Mouse (Mus musculus): ENCODE measurements around the gene Mxd4. TPM values are rescaled to one million over a fixed set of nuclear protein-coding genes. Genes with fewer than 3 reads are reported as not detected.

The Mxd4 gene
- total RNA-seq, 4 experiments from 2014 or later: 17.0 to 30.9 (median 24.8) TPM

DNA sequence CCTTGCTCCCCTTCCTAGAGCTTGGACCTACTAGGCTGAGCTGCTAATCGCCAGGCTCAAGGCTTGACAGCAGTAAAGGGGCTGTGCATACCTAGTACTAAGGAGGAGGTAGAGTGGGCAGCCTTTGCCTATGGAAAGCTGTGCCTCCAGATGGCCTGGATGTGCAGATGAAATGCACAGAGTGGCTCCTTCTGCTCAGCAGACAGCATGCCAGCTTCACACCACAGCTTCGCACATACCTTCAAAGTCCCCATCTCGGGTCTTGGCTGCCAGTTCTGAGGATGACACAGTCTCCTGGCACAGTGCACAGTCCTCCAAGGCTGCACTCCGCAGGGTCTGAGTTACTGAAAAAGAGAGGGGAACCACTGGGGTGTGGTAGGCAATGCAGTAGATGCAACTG lies 9.7 kb upstream of the Mxd4 start:
- DNase-seq (ENCODE audit: low spot score in 2 of 2): no peak

DNA sequence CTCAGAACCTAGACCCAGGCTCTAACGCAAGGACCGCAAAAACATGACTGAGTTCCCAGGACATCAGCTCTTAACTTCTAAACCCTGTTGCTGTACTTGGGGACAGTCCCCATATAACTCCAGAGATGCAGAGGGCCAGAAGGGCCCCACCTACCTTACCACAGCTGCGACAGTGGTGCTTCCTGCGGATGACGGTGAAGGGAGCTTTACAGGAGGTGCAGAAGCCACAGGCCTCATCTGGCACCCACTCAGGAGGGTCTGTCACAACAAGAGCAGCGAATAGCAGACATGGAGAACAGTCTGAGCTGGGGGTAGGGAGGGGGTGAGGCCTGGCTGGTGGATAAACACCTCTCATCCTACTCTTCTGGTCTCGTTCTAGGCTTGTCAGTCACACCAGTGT lies 8.9 kb upstream of the Mxd4 start:
- DNase-seq (ENCODE audit: low spot score in 2 of 2): no peak

DNA sequence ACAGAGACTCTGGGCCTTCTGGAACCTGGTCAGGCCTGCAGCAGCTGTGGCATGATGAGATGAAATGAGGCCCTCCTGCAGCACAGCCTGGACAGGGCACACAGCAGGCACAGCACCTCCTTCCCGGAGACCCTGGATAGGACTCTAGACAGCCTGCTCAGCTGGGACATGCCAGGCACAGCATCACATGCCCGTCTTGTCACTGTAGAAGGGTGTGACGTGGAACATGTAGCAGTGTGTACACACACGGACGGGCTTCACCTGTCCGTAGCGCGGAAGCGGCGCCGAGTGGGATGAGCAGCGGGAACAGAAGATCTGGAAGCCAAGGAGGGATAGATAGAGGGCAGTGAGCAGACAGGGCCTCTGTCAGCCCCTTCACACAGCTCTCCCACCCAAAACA lies 8.3 kb upstream of the Mxd4 start:
- DNase-seq (ENCODE audit: low spot score in 2 of 2): no peak

GRCm38 (mm10) chr5:34194975-34195662 lies 7.6 kb upstream of the Mxd4 start:
- DNase-seq (ENCODE audit: low spot score in 2 of 2): no peak

DNA sequence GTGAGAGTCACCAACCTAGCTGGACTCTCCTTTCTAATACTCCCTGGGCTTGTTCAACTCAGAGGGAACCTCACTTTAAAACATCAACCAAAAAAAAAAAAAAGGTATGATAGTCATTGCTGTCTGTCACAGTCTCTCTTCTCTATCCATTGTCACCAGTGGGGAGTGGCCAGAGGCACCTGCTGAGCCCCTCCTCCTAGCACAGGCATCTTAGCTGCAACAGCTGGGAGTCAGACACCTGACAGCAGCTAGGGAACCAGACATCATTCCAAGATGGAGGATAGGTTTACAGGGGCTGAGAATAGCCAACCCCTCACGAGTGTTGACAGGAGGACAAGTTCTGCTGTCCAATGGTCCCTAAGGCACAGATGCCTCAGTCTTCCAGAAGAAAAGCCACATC lies 6.9 kb upstream of the Mxd4 start:
- no peak for DNase-seq (ENCODE audit: low spot score in 2 of 2)

DNA sequence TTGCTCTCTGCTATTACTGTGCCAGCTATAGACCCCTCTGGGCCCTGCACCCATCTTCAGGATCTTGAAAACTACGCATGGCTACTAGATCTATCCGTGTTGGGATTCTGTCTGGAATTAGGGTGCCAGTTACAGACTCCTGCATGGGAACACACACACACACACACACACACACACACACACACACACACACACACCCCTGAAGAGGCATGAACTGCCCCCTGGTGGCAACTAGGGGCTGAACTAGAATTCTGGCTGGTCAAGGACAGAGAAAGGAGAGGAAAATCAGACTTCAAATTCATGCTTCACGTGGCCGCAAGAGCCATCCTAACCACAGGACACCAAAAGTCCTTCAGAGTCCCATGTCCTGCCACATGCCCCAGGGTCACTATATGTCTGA lies 4.3 kb upstream of the Mxd4 start:
- DNase-seq (ENCODE audit: low spot score in 2 of 2): no peak

- no peak for DNase-seq (ENCODE audit: low spot score in 2 of 2)
These were observed 3.5 kb upstream of the Mxd4 start for GRCm38 (mm10) chr5:34191021-34191420.

DNA sequence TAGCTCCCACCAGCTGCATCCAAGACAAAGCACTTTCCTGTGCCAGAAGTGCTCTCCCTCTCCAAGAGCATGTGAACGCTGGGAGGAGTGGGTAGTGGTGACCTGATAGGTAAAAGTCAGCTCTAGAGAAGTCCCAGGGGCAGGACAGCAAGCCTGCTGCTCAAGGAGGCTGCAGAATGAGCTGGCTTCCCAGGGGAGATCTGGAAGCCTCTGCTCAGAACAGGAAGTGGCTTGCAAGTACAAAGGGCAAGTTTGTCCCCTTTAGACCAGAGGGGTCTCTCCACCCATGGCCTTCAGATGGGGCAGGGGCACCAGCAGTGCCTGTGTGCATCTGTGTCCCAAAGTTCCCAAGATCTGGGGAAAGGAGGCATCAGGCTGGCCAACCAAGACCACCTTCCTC lies 2.0 kb upstream of the Mxd4 start:
- DNase-seq (ENCODE audit: low spot score in 2 of 2): no peak

- DNase-seq (ENCODE audit: low spot score in 2 of 2): no peak
These were observed 1.3 kb upstream of the Mxd4 start for GRCm38 (mm10) chr5:34188856-34189255.

- peak in 1 of 2 experiments; percentile 47 for DNase-seq (ENCODE audit: low spot score in 2 of 2)
These were observed 544 bp downstream of the Mxd4 start for GRCm38 (mm10) chr5:34186961-34187391.

- DNase-seq (ENCODE audit: low spot score in 2 of 2): peak in 1 of 2 experiments; percentile 15
These were observed 1.1 kb downstream of the Mxd4 start for GRCm38 (mm10) chr5:34186391-34186790.

DNA sequence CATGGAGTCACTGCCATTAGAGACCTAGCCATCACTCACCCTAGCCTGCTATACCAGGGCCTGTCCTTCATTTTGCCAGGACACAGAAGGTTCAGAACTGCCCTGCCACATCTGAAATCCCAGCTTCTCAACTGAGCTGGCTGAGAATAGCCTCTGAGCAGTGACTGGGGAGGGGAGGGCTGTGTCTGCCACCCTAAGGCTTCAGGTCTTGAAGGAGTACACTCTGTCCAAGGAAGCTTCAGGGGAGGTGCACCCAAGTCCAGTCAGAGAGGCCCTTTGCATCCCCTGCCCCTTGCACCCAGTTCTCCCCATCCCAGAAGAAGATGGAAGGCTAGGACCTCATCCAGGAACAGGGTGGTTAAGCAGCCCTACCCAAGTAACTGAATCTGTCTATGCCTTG lies 1.7 kb downstream of the Mxd4 start:
- DNase-seq (ENCODE audit: low spot score in 2 of 2): peak in 1 of 2 experiments; percentile 2

DNA sequence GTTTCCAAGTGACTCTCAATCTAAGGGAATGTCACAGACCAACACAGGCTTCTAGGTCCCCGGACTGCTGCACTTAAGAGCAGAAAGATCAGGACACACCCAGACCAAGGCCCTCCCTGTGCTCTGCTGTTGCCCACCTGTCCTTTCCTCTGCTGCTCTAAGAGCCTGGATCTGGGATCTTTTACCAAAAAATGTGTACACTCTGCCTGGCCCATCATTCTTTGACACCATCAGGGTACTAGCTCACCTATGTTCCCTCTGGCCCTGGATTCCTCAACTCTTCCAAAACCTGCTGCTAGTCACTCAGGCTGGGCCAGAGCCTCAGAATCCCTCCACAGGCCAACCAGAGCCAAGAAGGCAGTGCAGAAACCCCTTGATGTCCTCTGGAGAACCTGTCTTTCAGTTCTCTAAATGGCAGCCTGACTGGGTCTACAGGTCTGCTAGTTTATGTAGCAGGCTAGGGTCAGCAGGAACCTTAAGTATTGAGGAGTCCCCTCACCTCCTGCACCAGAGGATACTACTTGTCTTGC lies 2.4 kb downstream of the Mxd4 start:
- peak in 1 of 2 experiments; percentile 2 for DNase-seq (ENCODE audit: low spot score in 2 of 2)

- peak in 1 of 2 experiments; percentile 2 for DNase-seq (ENCODE audit: low spot score in 2 of 2)
These were observed 3.5 kb downstream of the Mxd4 start for GRCm38 (mm10) chr5:34183976-34184375.

- peak in 1 of 2 experiments; percentile 32 for DNase-seq (ENCODE audit: low spot score in 2 of 2)
These were observed 4.2 kb downstream of the Mxd4 start for GRCm38 (mm10) chr5:34183156-34183880.

GRCm38 (mm10) chr5:34182486-34182885 lies 5.0 kb downstream of the Mxd4 start:
- DNase-seq (ENCODE audit: low spot score in 2 of 2): no peak

DNA sequence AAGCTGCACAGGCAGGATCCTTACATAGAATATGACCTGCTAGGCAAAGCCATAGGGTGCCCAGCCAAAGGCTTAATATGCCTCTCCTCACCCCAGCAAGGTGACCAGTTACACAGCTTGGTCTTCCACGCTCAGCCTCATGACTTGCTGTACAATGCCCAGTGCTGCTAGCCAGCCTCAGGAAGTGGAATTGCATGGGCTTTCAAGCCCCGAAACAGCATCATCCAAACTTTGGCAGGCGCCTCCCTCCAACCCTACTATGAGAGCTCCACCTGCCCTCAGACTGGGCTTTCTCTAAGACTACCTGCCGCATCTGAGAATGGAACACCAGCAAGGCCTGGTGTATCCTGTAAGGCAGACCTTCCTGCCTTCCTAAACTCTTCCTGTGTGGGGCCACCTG lies 9.7 kb downstream of the Mxd4 start:
- no peak for DNase-seq (ENCODE audit: low spot score in 2 of 2)

- no peak for DNase-seq (ENCODE audit: low spot score in 2 of 2)
These were observed 10.4 kb downstream of the Mxd4 start for GRCm38 (mm10) chr5:34177091-34177490.

- no peak for DNase-seq (ENCODE audit: low spot score in 2 of 2)
These were observed 10.8 kb downstream of the Mxd4 start for GRCm38 (mm10) chr5:34176691-34177090.

DNA sequence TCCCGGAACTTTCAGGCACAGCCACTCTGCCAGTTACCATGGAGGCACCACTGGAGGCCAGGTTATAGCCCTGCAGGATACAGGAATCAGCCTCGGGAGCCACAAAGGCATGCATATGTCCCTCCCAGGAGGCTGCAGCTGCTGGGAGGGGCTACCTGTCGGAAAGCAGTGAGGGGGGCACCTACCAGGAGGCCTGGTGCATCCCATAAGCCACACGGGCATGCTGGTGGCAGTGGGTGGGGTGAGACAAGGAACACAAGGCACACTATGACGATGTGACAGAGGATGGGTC lies 12.2 kb downstream of the Mxd4 start:
- no peak for DNase-seq (ENCODE audit: low spot score in 2 of 2)

DNA sequence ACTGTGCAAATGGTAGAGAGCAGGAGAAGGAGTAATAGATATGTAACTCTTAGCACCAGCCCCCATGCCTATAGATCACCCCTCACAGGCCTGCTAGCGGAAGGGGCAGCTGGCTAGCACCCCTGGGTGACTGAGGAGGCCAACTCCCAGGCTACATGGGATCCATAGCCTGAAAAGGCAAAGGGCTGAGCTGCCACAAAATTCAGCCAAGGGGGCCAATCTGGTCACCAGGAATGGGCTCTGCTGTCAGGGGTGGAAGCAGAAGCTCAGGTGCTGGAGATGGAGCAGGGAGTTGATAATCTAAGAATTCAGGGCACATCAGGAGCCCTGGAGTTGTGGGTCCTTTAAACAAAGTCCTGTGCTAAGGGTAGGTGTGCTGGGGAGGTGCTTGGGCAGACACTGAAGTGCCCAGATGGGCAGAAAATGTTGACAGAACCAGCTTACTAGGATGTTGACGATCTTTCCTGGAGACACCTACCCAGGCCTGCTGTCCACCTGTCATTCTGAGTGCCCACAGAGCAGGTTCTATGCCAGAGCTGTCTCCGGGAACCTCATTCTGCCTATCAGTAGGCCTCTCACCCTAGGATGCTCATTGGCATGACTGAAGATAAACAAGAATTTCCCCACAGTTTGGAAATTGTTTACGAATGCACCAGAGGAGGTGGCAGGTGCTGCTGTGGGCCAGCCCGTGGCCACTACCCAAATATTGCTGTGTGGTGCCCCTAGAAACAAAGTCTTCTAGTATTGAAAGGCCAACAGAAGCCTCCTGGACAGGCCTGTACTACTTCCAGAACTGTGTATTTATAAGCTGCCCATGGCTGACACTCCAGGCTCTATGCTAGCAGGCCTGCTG lies 12.7 kb downstream of the Mxd4 start:
- DNase-seq (ENCODE audit: low spot score in 2 of 2): no peak

GRCm38 (mm10) chr5:34174021-34174420 lies 13.5 kb downstream of the Mxd4 start:
- no peak for DNase-seq (ENCODE audit: low spot score in 2 of 2)
